9 mouse cellular contexts compared by ENCODE assay signal in the genomic region with DNA sequence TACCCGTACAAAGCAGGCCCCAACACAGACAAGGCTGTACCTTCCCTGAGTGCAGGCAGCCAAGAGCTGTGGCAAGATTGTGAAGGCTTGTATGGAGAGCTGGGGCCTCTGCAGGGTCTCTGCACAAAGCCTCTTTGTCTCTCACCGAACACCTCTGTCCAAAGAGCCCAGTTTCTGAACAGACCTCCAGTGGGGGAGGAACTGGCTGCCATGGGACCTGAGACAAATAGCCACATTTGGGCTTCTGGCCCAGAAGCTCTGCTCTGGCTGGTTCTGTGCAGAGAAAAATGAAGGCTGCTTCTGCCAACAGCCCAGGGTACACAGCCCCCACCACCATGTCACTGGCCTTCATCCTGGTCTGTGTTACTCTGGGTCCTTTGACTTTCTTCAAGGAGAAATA. TPM values are rescaled to one million over a fixed set of nuclear protein-coding genes. Genes with fewer than 3 reads are reported as not detected.
DNase-seq lines count a peak whose midpoint lies in the region; ATAC-seq and TF ChIP-seq lines count a peak whose summit lies in the region.
"Had no signal": no experiment of that assay in that cellular context is flagged by ENCODE, and none has a peak within 500 bp of the region (broad histone marks: within the 10 kb centered on the region; RNA-seq: fewer than 3 reads in every experiment).

No protein-coding gene starts in this region.

- no peaks in the 10 kb centered on the region for H3K9me3 ChIP-seq in forebrain, embryonic 12.5 days
- H3K9me3 ChIP-seq in liver, embryonic 12.5 days (replicated peaks): no peaks in the 10 kb centered on the region

- no peaks in the 10 kb centered on the region for H3K36me3 ChIP-seq in kidney, adult 2 months (ENCODE audit: control insufficient read depth, insufficient read depth, low read length)
- peaks cover 45% of the 10 kb centered on the region for H3K36me3 ChIP-seq in forebrain, embryonic 12.5 days (replicated peaks)
- H3K36me3 ChIP-seq in liver, embryonic 12.5 days: peaks cover 66% of the 10 kb centered on the region

- H3K9ac ChIP-seq in forebrain, embryonic 12.5 days: no peak overlapping the region
- no peak overlapping the region for H3K9ac ChIP-seq in liver, embryonic 12.5 days

- H3K27me3 ChIP-seq in kidney, adult 2 months (replicated peaks; ENCODE audit: control insufficient read depth, insufficient read depth, low read length): no peaks in the 10 kb centered on the region
- H3K27me3 ChIP-seq in forebrain, embryonic 12.5 days: no peaks in the 10 kb centered on the region
- no peaks in the 10 kb centered on the region for H3K27me3 ChIP-seq in liver, embryonic 12.5 days (replicated peaks)

- no peak for TF ChIP-seq POLR2A in kidney, adult 2 months (IDR thresholded peaks at IDR 0.05; ENCODE audit: low read depth, low read length)

- no peak overlapping the region for H3K4me2 ChIP-seq in forebrain, embryonic 12.5 days
- no peak overlapping the region for H3K4me2 ChIP-seq in liver, embryonic 12.5 days

- DNase-seq in kidney, adult 2 months: no peak
- no peak for DNase-seq in kidney, adult 9 months
- DNase-seq in layer of hippocampus, postnatal 10 days (ENCODE audit: low spot score in 2 of 2): peak; percentile 61 to 68
- no peak for DNase-seq in kidney, postnatal 10 days
- DNase-seq in lung, postnatal 25 days (ENCODE audit: low spot score): no peak
- DNase-seq: lung, postnatal 14 days had no signal

- H3K4me3 ChIP-seq in kidney, adult 2 months (ENCODE audit: insufficient read depth, low read depth, low read length): no peak overlapping the region
- H3K4me3 ChIP-seq in brown adipose tissue, adult 24 weeks (ENCODE audit: insufficient read depth, low read depth, low read length): no peak overlapping the region
- H3K4me3 ChIP-seq in forebrain, embryonic 12.5 days (replicated peaks): no peak overlapping the region
- H3K4me3 ChIP-seq in liver, embryonic 12.5 days: no peak overlapping the region

- peaks cover 9% of the 10 kb centered on the region for H3K4me1 ChIP-seq in kidney, adult 2 months (ENCODE audit: control insufficient read depth, insufficient read depth, low read length)
- H3K4me1 ChIP-seq in brown adipose tissue, adult 24 weeks (ENCODE audit: control insufficient read depth, insufficient read depth, insufficient read length, low read length): peaks cover 6% of the 10 kb centered on the region; the same call in 1 of the 2 replicates
- peaks cover 7% of the 10 kb centered on the region; the same call in 1 of the 2 replicates for H3K4me1 ChIP-seq in forebrain, embryonic 12.5 days
- H3K4me1 ChIP-seq in liver, embryonic 12.5 days: peaks cover 20% of the 10 kb centered on the region

- 75% methylated on average over 2 of the region's 2 CpGs for WGBS in kidney, adult 2 months
- 31% methylated on average over 2 of the region's 2 CpGs for WGBS in forebrain, embryonic 12.5 days
- 71% methylated on average over 2 of the region's 2 CpGs for WGBS in liver, embryonic 12.5 days (ENCODE audit: insufficient replicate concordance)

- peak overlapping the region; percentile 40; the same call in 1 of the 2 replicates for H3K27ac ChIP-seq in kidney, adult 2 months (ENCODE audit: insufficient read depth, low read depth, low read length)
- peak overlapping the region; percentile 64 for H3K27ac ChIP-seq in brown adipose tissue, adult 24 weeks (replicated peaks; ENCODE audit: low read depth, low read length)
- H3K27ac ChIP-seq in forebrain, embryonic 12.5 days: peak overlapping the region; percentile 53
- H3K27ac ChIP-seq in liver, embryonic 12.5 days: no peak overlapping the region

- TF ChIP-seq CTCF in kidney, adult 2 months (conservative IDR thresholded peaks at IDR 0.05; ENCODE audit: insufficient read depth, insufficient read length, low read depth, low read length): no peak

- 0 out of 2 replicates have a peak, but pooled peaks have one; percentile 46 for ATAC-seq in forebrain, embryonic 12.5 days (ENCODE audit: low FRiP score)
- no peak for ATAC-seq in liver, embryonic 12.5 days

RNA-seq across cellular contexts. Expression of gene Entpd6, which starts 16.8 kb away (rescaled TPM):
- 21.7 and 22.0 TPM in 2 replicates for polyA plus RNA-seq in kidney, adult 2 months (2012; rRNA removed)
- polyA plus RNA-seq in brown adipose tissue, adult 24 weeks (2012; ENCODE audit: insufficient read depth, insufficient read length, missing spikeins): 12.6 and 16.9 TPM in 2 replicates
- 29.5 and 29.6 TPM in 2 replicates for polyA plus RNA-seq in forebrain, embryonic 12.5 days (2016; fragmentation: Nextera tagmentation; extraction: Ambion mirVana)
- 10 to 100 TPM; 73.1 to 74.9 TPM for total RNA-seq in layer of hippocampus, postnatal 10 days (2021)
- 21.0 and 21.2 TPM in 2 replicates for polyA plus RNA-seq in liver, embryonic 12.5 days (2016; fragmentation: Nextera tagmentation; extraction: Ambion mirVana)

RNA-seq across cellular contexts. Expression of gene Pygb, which starts 20.9 kb away (rescaled TPM):
- 24.7 and 27.0 TPM in 2 replicates for polyA plus RNA-seq in kidney, adult 2 months (2012; rRNA removed)
- 51.9 and 52.1 TPM in 2 replicates for polyA plus RNA-seq in brown adipose tissue, adult 24 weeks (2012; ENCODE audit: insufficient read depth, insufficient read length, missing spikeins)
- 81.6 and 86.3 TPM in 2 replicates for polyA plus RNA-seq in forebrain, embryonic 12.5 days (2016; fragmentation: Nextera tagmentation; extraction: Ambion mirVana)
- total RNA-seq in layer of hippocampus, postnatal 10 days (2021): 100 to 1,000 TPM; 190 to 196 TPM
- 32.9 and 34.0 TPM in 2 replicates for polyA plus RNA-seq in liver, embryonic 12.5 days (2016; fragmentation: Nextera tagmentation; extraction: Ambion mirVana)

Comparison
In these comparisons a context has a peak if more than half of its experiments do, and no peak if none do; other contexts are left out.
1. DNase-seq: peak in layer of hippocampus, postnatal 10 days (2 of 2); none in kidney, adult 2 months (single experiment), kidney, adult 9 months (single experiment), kidney, postnatal 10 days (single experiment) and lung, postnatal 25 days (single experiment).